Mouse (Mus musculus) heart, postnatal 36 days (tissue): ENCODE results near the gene Slc12a7. TPM values are rescaled to one million over a fixed set of nuclear protein-coding genes. Genes with fewer than 3 reads are reported as not detected.
"Not testable (repeated sequence)": the region's sequence is repeated elsewhere in the genome, so short reads cannot be mapped to it uniquely, and the experiment has no call there.

Experiments used
- DNase-seq, 2 experiments: peaks; one replicate each; pipeline ENCODE4 v3.0.0; 2021 to 2022
- intact Hi-C: fragments of 180-260 bp; cut with DNase I; formaldehyde crosslinking; loops from one replicate; pipeline ENCODE4 v1.15.1; 2025
- total RNA-seq, 2 experiments: library from RNA; stranded (reverse); gene quantifications; 2 replicates each; pipeline ENCODE4 v1.2.3; 2021

Gene Slc12a7
- total RNA-seq, 2 experiments from 2014 or later, result 163 to 167 TPM

DNA sequence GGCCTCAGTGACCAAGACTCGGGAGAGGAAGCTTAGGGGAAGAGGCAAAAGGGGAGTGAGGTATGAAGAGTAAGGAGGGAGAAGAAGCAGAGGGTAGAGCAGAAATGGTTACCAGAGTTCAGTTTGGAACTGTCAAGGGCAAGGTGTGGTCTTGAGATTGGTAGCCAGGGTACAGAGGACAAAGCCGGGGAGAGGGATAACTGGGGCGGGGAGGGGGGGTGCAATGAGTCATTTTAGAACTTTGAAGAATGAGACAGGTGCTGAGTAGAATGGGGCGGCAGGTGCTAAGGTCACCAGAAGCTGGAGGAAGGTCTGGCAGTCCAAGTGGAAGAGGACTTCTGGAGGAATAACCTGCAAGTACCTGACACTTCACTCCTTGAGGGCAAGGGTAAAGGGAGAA is 19.7 kb upstream of the Slc12a7 start:
- intact Hi-C loops, result no loop called here
- DNase-seq, result no peak

DNA sequence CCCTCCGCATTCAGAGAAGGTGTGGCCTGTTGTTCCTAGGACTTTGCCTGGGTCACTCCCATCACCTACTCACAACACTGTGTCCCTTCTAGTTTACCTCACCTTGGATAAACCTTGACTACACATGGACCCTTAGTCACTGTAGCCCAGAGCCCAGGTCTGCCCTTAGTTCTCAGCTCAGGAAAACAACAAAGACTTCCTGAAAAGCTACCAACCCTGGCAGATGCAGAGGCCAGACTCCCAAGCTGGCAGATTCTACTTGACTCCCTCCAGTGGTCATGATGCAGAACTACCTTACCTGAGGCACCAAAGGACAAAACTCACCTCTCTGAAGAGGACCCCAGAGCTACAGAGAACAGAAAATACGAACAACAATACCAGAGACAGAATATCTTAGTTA is 18.9 kb upstream of the Slc12a7 start:
- intact Hi-C loops, result no loop called here

DNA sequence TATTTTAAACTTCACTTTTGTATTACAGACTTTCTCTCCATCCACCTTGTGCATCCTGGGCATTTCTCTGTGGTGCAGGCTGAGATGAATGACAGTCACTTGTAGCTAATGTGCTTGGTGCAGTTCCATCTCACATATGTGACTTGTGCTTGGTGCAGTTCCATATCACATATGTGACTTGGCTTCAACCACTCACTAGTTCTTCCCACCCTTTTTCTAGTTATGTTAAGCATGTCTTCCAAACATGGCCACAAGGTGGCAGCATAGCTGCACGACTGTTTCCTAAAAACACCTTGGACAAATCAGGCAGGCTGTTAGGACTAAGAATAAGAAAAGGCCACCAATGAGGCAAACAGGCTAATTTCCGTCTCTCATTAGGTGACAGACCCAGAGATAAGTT is 14.7 kb upstream of the Slc12a7 start:
- intact Hi-C loops, result loop anchor here (1.0 to 5.0 kb wide), 4 partner anchors 71 to 584 kb away; no protein-coding TSS in a partner anchor
- peak; percentile 82 to 87 for DNase-seq

More for the DNA sequence above, 18.9 kb upstream of the Slc12a7 start:
- DNase-seq, result no peak

DNA sequence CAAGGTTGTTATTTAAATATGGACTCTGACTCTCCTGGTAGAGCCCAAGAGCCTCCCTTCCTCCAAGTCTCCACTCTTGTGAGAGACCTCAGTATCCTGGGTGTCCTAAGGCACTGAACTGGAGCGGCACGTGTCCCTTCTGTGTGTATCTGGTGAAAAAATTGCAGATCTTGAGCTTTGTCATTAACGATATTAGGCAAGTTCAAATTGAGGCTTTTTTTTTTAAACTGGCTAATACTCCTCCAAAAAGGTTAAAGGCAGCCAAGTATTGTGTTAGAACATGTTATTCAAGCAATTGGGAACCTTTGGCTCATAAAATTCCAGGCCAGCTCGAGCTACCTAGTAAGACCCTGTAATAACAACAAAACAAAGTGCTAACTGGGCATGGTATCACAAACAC is 12.7 kb upstream of the Slc12a7 start:
- intact Hi-C loops, result no loop called here
- DNase-seq, result no peak

DNA sequence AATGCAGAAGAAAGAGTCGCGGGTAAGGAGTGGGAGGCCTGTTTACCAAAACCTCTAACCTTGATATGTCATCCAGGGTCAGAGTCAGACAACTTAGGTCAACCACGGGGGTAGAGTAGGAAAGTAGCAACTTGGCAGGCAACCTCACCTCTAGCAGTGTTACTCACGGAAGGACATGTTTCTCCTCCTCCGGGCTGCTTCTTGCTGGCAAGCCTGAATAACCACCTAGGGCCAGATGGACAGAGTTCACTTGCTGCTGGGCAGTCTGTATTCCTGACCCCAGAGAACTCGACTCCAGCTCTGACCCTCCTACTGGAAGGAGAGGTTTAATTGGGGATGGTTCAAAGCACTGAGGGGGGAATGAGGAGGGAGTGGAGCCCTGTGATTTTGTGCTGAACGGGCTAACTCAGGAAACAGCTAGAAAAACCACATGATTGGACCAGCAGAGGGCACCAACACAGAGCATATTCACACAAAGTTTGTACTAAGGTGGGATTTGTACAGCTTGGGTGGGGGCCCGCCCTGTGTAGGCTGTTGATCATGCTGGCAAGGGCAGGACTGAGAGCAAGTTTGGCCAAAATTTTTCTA is 9.7 kb upstream of the Slc12a7 start:
- DNase-seq, result peak; percentile 57 to 68
- intact Hi-C loops, result loop anchor here (1.0 to 2.0 kb wide), 2 partner anchors 50 to 99 kb away; no protein-coding TSS in a partner anchor

GRCm38 (mm10) chr13:73725315-73725714 is 7.6 kb upstream of the Slc12a7 start:
- intact Hi-C loops, result no loop called here
- DNase-seq, result no peak

- intact Hi-C loops, result no loop called here
- DNase-seq, result peak; percentile 58 to 62
Observed at GRCm38 (mm10) chr13:73727621-73728025, 5.3 kb upstream of the Slc12a7 start.

- intact Hi-C loops, result no loop called here
- no peak for DNase-seq
Observed at GRCm38 (mm10) chr13:73728633-73729032, 4.3 kb upstream of the Slc12a7 start.

DNA sequence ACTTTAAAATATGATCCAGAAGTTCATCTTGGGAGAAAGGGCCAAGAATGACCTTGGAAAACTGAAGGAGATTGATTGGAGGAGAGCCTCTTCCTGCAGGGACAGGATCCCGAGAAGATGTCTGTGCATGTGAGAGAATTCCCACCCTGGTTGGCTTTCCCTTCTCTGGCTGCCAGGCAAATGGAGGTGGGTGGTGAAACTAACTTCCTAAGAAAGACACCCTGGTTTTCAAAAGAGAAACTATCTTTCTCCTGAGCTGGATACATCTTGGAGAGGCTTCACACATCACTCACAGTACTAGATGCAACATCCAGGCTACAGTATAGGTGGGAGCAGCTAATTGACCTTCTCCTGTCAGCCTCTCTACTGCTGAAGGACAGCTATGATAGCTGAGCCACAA is 2.0 kb upstream of the Slc12a7 start:
- intact Hi-C loops, result no loop called here
- no peak for DNase-seq

- intact Hi-C loops, result loop anchor here (2.0 kb wide), 1 partner anchor 43 kb away; no protein-coding TSS in a partner anchor
- DNase-seq, result no peak
Observed at GRCm38 (mm10) chr13:73732235-73732634, 659 bp upstream of the Slc12a7 start.

- DNase-seq, result no peak
Observed at GRCm38 (mm10) chr13:73734379-73734778, 1.5 kb downstream of the Slc12a7 start.

DNA sequence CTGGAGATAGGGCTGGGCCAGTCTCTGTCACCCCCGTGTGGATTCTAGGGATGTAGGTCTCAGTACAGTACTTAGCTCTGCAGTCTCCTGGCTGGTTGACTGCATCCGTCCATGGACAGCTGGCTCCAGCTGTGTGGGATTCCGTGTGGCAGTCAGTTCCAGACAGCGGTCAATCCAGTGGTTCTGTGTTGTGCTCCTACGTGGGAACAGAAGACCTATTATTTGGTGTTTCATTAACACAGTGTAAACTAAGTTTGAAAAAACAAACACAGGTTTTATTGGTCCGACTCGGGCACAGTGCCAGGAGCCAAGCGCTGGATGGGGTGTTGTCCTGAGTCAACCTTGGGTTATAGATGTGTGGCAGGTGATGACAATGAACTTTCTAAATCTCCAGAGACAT is 2.4 kb downstream of the Slc12a7 start:
- intact Hi-C loops, result no loop called here
- no peak for DNase-seq

More at GRCm38 (mm10) chr13:73734379-73734778, 1.5 kb downstream of the Slc12a7 start:
- intact Hi-C loops, result no loop called here

GRCm38 (mm10) chr13:73735928-73736327 is 3.0 kb downstream of the Slc12a7 start:
- DNase-seq, result no peak
- intact Hi-C loops, result no loop called here

GRCm38 (mm10) chr13:73736943-73737342 is 4.0 kb downstream of the Slc12a7 start:
- intact Hi-C loops, result no loop called here
- DNase-seq, result no peak

- intact Hi-C loops, DNase-seq: not testable (repeated sequence)
Observed at GRCm38 (mm10) chr13:73740399-73740944, 7.6 kb downstream of the Slc12a7 start.

GRCm38 (mm10) chr13:73742944-73743343 is 10.1 kb downstream of the Slc12a7 start:
- DNase-seq, result no peak
- intact Hi-C loops, result no loop called here

DNA sequence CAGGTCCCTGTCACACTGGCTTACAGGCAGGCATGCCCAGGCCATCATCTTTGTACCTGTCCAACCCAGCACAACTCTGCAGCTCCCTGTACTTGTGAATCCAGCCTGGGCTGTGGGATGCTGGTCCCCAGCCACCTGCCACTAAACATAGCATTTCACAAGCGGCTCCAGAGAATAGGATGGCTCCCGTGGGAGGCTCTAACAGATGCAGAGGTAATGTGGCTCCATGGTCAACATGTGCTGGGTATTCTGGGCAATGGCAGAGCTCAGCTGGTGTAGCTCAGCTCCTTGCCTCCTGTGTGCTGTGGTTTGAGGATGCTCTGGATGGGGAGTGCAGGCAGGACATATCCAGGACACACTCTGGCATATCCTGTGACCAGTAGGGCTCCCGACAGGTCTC is 10.8 kb downstream of the Slc12a7 start:
- no peak for DNase-seq
- intact Hi-C loops, result no loop called here

DNA sequence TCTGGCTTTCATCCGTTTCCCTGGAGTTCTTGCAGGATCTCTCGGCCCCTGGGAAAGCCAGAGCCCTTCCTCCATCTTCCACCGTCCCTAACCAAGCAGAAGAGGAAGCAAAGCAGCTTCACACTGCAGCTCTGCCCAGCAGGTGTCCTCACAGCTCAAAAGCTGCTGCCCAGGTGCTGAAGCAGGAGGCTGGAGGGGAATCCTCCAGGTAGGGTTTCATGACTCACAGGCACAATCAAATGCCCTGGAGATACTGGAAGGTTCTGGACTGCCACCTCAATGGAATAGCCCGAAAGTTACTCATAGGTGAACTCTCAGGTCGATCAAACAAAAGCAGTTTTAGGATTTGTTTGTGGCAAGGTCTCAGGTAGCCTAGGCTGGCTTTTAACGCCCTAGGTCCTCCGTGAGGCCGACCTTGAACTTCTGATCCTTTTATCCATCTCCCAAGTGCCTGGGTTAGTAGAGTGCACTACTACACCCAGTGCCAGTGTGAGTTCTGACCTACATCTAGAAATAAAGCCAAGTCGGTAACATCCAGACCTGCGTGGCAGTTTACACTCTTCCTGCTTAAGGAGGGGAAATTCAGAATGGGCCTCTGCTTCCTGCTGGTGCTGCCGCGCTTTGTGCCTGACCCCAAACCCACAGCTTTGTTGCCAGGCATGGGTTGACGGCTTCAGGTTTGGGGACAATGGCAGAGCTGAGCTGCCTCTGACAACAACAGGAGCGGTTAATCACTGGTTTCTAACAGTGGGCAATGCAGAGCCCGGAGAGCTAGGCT is 16.0 kb downstream of the Slc12a7 start:
- intact Hi-C loops, result loop anchor here (2.0 kb wide), 1 partner anchor 74 kb away; no protein-coding TSS in a partner anchor
- no peak for DNase-seq

DNA sequence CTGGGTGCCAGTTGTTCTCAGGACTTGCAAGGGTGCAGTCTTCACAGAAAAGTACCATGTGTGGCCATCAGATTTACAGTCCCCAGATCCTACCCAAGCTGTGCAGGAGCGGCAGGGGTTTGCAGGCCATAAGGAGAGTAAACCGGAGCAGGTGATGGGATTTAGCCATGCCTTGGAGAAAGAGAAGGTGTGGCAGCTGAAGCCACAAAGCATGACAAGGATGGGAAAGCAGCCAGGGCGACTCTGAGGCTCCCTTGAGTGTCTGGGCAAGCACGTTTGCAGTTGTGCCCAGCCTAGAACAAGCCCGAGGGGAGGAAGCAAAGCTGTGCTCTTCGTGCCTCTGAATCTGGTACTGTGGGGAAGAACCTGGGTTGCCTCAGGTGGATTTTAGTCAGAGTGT is 17.5 kb downstream of the Slc12a7 start:
- intact Hi-C loops, result no loop called here

GRCm38 (mm10) chr13:73751284-73751683 is 18.4 kb downstream of the Slc12a7 start:
- intact Hi-C loops, result no loop called here
- DNase-seq, result no peak

More for the DNA sequence above, 17.5 kb downstream of the Slc12a7 start:
- no peak for DNase-seq

GRCm38 (mm10) chr13:73755809-73756208 is 22.9 kb downstream of the Slc12a7 start:
- DNase-seq, result no peak
- intact Hi-C loops, result no loop called here

GRCm38 (mm10) chr13:73756916-73757315 is 24.0 kb downstream of the Slc12a7 start:
- intact Hi-C loops, result no loop called here
- DNase-seq, result no peak
